Mouse (Mus musculus) retina, embryonic 14.5 days (tissue): ENCODE data around the gene Ccdc115.
A peak's percentile ranks its signal among the peaks of the same experiment; 100 is the strongest.

Source experiments
- DNase-seq: peaks from one replicate; pipeline ENCODE4 v3.0.0-alpha.2; 2015; ENCODE audit warnings: low spot score

Gene Ccdc115

GRCm38 (mm10) chr1:34439215-34439960 lies at the start of gene Ccdc115, which contains the start of gene Imp4:
Gene Ccdc115 (minus strand): TSS chr1:34439672.
Gene Imp4 (plus strand): TSS chr1:34439851.
- DNase-seq = peak; percentile 100

- no peak for DNase-seq
These were observed 47.9 kb upstream of the Ccdc115 start for GRCm38 (mm10) chr1:34487383-34487782.

GRCm38 (mm10) chr1:34485461-34486188 lies 46.2 kb upstream of the Ccdc115 start:
- peak; percentile 46 for DNase-seq

- no peak for DNase-seq
These were observed 45.0 kb upstream of the Ccdc115 start for GRCm38 (mm10) chr1:34484470-34484869.

GRCm38 (mm10) chr1:34481920-34482669 lies 42.6 kb upstream of the Ccdc115 start:
- DNase-seq = no peak

GRCm38 (mm10) chr1:34480801-34481200 lies 41.3 kb upstream of the Ccdc115 start:
- no peak for DNase-seq

GRCm38 (mm10) chr1:34478891-34479655 lies 39.6 kb upstream of the Ccdc115 start:
- no peak for DNase-seq

GRCm38 (mm10) chr1:34472427-34473300 lies 33.2 kb upstream of the Ccdc115 start:
- peak; percentile 52 for DNase-seq

- no peak for DNase-seq
These were observed 30.3 kb upstream of the Ccdc115 start for GRCm38 (mm10) chr1:34469801-34470200.

GRCm38 (mm10) chr1:34468500-34468899 lies 29.0 kb upstream of the Ccdc115 start:
- no peak for DNase-seq

- DNase-seq = no peak
These were observed 28.6 kb upstream of the Ccdc115 start for GRCm38 (mm10) chr1:34468051-34468450.

GRCm38 (mm10) chr1:34465445-34465844 lies 26.0 kb upstream of the Ccdc115 start:
- DNase-seq = no peak

- DNase-seq = no peak
These were observed 24.9 kb upstream of the Ccdc115 start for GRCm38 (mm10) chr1:34464310-34464817.

GRCm38 (mm10) chr1:34462766-34463165 lies 23.3 kb upstream of the Ccdc115 start:
- peak; percentile 75 for DNase-seq

GRCm38 (mm10) chr1:34460061-34460441 lies 20.6 kb upstream of the Ccdc115 start:
- no peak for DNase-seq

GRCm38 (mm10) chr1:34459284-34460060 lies 20.0 kb upstream of the Ccdc115 start, which contains the start of gene Ptpn18:
Gene Ptpn18 (plus strand): TSS chr1:34459762.
- DNase-seq = peak; percentile 97

- no peak for DNase-seq
These were observed 19.0 kb upstream of the Ccdc115 start for GRCm38 (mm10) chr1:34458431-34458830.

- no peak for DNase-seq
These were observed 3.7 kb upstream of the Ccdc115 start for GRCm38 (mm10) chr1:34443124-34443523.

GRCm38 (mm10) chr1:34439961-34440630 lies 624 bp upstream of the Ccdc115 start:
- DNase-seq = no peak
